Mouse (Mus musculus): Measurements from ENCODE around the gene Flnb. TPM values are rescaled to one million over a fixed set of nuclear protein-coding genes. Genes with fewer than 3 reads are reported as not detected.
A peak's percentile ranks its signal among the peaks of the same experiment; 100 is the strongest.

Gene Flnb
- polyA plus RNA-seq, 1 experiment from 2014 or later, result 5.4 TPM

- Histone ChIP-seq H3K4me2 (replicated peaks; ENCODE audit: low read depth, low read length) (no peak overlapping the region), H3K27ac (ENCODE audit: low read length) (no peak overlapping the region), H3K9ac (replicated peaks; ENCODE audit: low read depth) (no peak overlapping the region), H3K4me1 (ENCODE audit: insufficient read depth, low read depth, low read length) (peaks cover 10% of the 10 kb centered on the region; the same call in 1 of the 2 replicates), H3K4me3 (ENCODE audit: low read depth, low read length) (no peak overlapping the region), H3K27me3 (replicated peaks; ENCODE audit: insufficient read depth, low read length) (no peaks in the 10 kb centered on the region), H3K36me3 (ENCODE audit: insufficient read depth, low read length) (0 out of 2 replicates have a peak, but pooled peaks cover 6% of the 10 kb centered on the region), H3K9me3 (ENCODE audit: low read length) (no peaks in the 10 kb centered on the region)
- no peak for ATAC-seq
- TF ChIP-seq EP300 (IDR thresholded peaks at IDR 0.05) (no peak), CTCF (IDR thresholded peaks at IDR 0.05) (peak; percentile 54)
- WGBS, result 42% methylated on average over 8 of the region's 8 CpGs
- no peak for DNase-seq (ENCODE audit: low spot score)
Observed at GRCm38 (mm10) chr14:7944349-7945039, 126.7 kb downstream of the Flnb start.

DNA sequence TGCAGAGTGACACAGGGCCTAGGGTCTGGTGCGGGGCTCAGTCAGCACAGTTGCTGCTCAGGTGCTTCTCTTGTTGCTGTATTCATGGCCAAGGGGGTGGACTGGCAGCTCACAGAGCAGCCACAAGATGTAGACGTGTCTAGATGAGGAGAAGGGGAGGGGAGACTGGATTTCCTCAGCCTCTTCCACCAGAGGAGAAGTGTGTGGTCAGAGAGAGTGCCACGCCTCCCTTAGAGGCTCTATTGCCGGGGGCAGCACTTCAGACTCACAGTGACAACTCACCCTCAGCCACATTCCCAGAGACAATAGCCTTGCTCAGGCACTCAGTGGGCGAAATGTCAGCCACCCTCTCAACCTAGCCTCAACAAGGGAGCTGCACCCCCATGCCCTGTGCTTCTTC is 127.5 kb downstream of the Flnb start:
- Histone ChIP-seq H3K27me3 (replicated peaks; ENCODE audit: insufficient read depth, low read length) (no peaks in the 10 kb centered on the region), H3K4me3 (ENCODE audit: low read depth, low read length) (no peak overlapping the region), H3K4me1 (ENCODE audit: insufficient read depth, low read depth, low read length) (peaks cover 10% of the 10 kb centered on the region; the same call in 1 of the 2 replicates), H3K9ac (replicated peaks; ENCODE audit: low read depth) (no peak overlapping the region), H3K36me3 (ENCODE audit: insufficient read depth, low read length) (0 out of 2 replicates have a peak, but pooled peaks cover 6% of the 10 kb centered on the region), H3K9me3 (ENCODE audit: low read length) (no peaks in the 10 kb centered on the region), H3K4me2 (replicated peaks; ENCODE audit: low read depth, low read length) (no peak overlapping the region), H3K27ac (ENCODE audit: low read length) (no peak overlapping the region)
- WGBS, result 56% methylated on average over 5 of the region's 5 CpGs
- TF ChIP-seq EP300 (IDR thresholded peaks at IDR 0.05) (no peak), CTCF (IDR thresholded peaks at IDR 0.05) (no peak)
- ATAC-seq (peak; percentile 64), DNase-seq (ENCODE audit: low spot score) (peak; percentile 55)

GRCm38 (mm10) chr14:7951234-7951633 is 133.5 kb downstream of the Flnb start:
- Histone ChIP-seq H3K4me2 (replicated peaks; ENCODE audit: low read depth, low read length) (no peak overlapping the region), H3K36me3 (ENCODE audit: insufficient read depth, low read length) (peaks cover 6% of the 10 kb centered on the region; the same call in 1 of the 2 replicates), H3K9me3 (ENCODE audit: low read length) (no peaks in the 10 kb centered on the region), H3K9ac (replicated peaks; ENCODE audit: low read depth) (no peak overlapping the region), H3K27ac (ENCODE audit: low read length) (no peak overlapping the region), H3K27me3 (replicated peaks; ENCODE audit: insufficient read depth, low read length) (no peaks in the 10 kb centered on the region), H3K4me1 (ENCODE audit: insufficient read depth, low read depth, low read length) (peaks cover 4% of the 10 kb centered on the region; the same call in 1 of the 2 replicates), H3K4me3 (ENCODE audit: low read depth, low read length) (no peak overlapping the region)
- ATAC-seq, result no peak
- TF ChIP-seq CTCF (IDR thresholded peaks at IDR 0.05) (no peak), EP300 (IDR thresholded peaks at IDR 0.05) (no peak)
- no peak for DNase-seq (ENCODE audit: low spot score)
- 78% methylated on average over 9 of the region's 9 CpGs for WGBS

DNA sequence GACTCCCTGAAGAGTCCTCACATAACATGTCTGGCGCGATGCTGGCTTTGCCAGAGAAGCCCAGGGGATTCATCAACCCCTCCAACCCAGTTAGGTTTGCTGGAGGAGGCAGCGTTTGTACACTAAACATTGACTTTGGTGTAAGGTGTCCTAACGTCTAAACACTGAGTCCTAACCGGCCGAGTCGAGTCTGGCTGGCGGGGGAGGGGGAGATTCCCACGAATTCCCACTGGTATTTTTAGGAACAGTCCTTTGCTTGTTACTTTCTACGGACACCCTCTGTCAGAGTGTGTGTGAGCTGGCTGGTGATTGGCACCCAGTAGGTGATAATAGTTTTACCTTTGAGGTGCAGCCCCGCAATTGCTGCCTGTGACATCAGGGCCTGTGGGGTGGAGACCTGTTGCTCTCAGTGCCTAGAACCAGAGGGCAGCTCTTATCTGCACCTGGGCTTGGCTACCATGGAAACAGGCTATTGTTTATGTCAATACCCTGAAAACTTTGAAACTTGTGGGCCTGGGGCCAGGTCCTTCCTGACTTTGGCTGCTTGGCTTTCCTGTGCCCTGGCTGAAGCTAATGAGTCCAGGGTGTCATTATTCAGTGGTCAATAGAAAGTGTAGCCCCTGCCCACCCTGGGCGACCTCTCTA is 135.0 kb downstream of the Flnb start:
- Histone ChIP-seq H3K9ac (replicated peaks; ENCODE audit: low read depth) (no peak overlapping the region), H3K4me2 (replicated peaks; ENCODE audit: low read depth, low read length) (no peak overlapping the region), H3K4me1 (ENCODE audit: insufficient read depth, low read depth, low read length) (peaks cover 4% of the 10 kb centered on the region; the same call in 1 of the 2 replicates), H3K36me3 (ENCODE audit: insufficient read depth, low read length) (peaks cover 6% of the 10 kb centered on the region; the same call in 1 of the 2 replicates), H3K27me3 (replicated peaks; ENCODE audit: insufficient read depth, low read length) (no peaks in the 10 kb centered on the region), H3K4me3 (ENCODE audit: low read depth, low read length) (no peak overlapping the region), H3K27ac (ENCODE audit: low read length) (0 out of 2 replicates have a peak overlapping the region, but pooled peaks have one; percentile 45), H3K9me3 (ENCODE audit: low read length) (no peaks in the 10 kb centered on the region)
- peak; percentile 91 for ATAC-seq
- WGBS, result 15% methylated on average over 12 of the region's 12 CpGs
- peak; percentile 83 for DNase-seq (ENCODE audit: low spot score)
- no peak for TF ChIP-seq CTCF (IDR thresholded peaks at IDR 0.05)
- peak; percentile 40; the same call in 1 of the 2 replicates for TF ChIP-seq EP300 (IDR thresholded peaks at IDR 0.05)

GRCm38 (mm10) chr14:7954071-7954471 is 136.3 kb downstream of the Flnb start:
- DNase-seq (ENCODE audit: low spot score) (peak; percentile 42), ATAC-seq (peak; percentile 45)
- Histone ChIP-seq H3K9me3 (ENCODE audit: low read length) (no peaks in the 10 kb centered on the region), H3K4me2 (replicated peaks; ENCODE audit: low read depth, low read length) (no peak overlapping the region), H3K9ac (replicated peaks; ENCODE audit: low read depth) (no peak overlapping the region), H3K27ac (ENCODE audit: low read length) (peak overlapping the region; percentile 45), H3K36me3 (ENCODE audit: insufficient read depth, low read length) (no peaks in the 10 kb centered on the region; the same call in 1 of the 2 replicates), H3K27me3 (replicated peaks; ENCODE audit: insufficient read depth, low read length) (no peaks in the 10 kb centered on the region), H3K4me3 (ENCODE audit: low read depth, low read length) (no peak overlapping the region), H3K4me1 (ENCODE audit: insufficient read depth, low read depth, low read length) (peaks cover 4% of the 10 kb centered on the region; the same call in 1 of the 2 replicates)
- 34% methylated on average over 6 of the region's 6 CpGs for WGBS
- TF ChIP-seq EP300 (IDR thresholded peaks at IDR 0.05), result no peak
- no peak for TF ChIP-seq CTCF (IDR thresholded peaks at IDR 0.05)

DNA sequence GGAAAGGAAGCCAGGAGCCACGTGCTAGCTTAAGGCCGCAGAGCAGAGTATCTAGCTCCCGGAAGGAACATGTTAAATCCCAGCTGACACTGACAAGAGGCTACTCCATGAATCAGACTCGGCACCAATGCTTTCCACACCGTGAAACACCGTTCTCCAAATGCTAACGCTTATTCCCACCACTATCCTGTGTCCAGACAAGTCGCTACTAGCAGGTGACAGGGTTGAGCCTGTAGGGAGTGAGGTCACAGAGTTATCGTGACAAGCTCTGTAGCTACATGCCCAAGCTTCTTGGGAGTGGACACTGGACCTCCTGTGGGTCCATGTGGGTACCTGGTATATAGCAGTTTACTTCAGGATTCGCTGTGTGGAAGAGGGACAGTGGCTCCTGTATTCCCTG is 138.7 kb downstream of the Flnb start:
- H3K27me3 ChIP-seq (replicated peaks; ENCODE audit: insufficient read depth, low read length), result no peaks in the 10 kb centered on the region
- H3K9me3 ChIP-seq (ENCODE audit: low read length), result no peaks in the 10 kb centered on the region
- H3K36me3 ChIP-seq (ENCODE audit: insufficient read depth, low read length), result no peaks in the 10 kb centered on the region; the same call in 1 of the 2 replicates
- no peak overlapping the region for H3K27ac ChIP-seq (ENCODE audit: low read length)
- 64% methylated on average over 10 of the region's 10 CpGs for WGBS
- ATAC-seq (no peak), DNase-seq (ENCODE audit: low spot score) (no peak)
- no peak for TF ChIP-seq CTCF (IDR thresholded peaks at IDR 0.05)
- no peak for TF ChIP-seq EP300 (IDR thresholded peaks at IDR 0.05)
- H3K4me3 ChIP-seq (ENCODE audit: low read depth, low read length), result no peak overlapping the region
- no peak overlapping the region for H3K9ac ChIP-seq (replicated peaks; ENCODE audit: low read depth)
- no peak overlapping the region for H3K4me2 ChIP-seq (replicated peaks; ENCODE audit: low read depth, low read length)
- peaks cover 4% of the 10 kb centered on the region; the same call in 1 of the 2 replicates for H3K4me1 ChIP-seq (ENCODE audit: insufficient read depth, low read depth, low read length)

Measured in lung, postnatal 0 days (tissue).